Mouse (Mus musculus) right cerebral cortex, postnatal 25 days (tissue): ENCODE measurements at regions not wholly inside any gene's neighbourhood (a gene's known extent, or its start where the extent isn't known, plus 50 kb on each side); places are given as distances from the start of the nearest gene placed in this dataset.
A peak's percentile ranks its signal among the peaks of the same experiment; 100 is the strongest.

Experiments used
- DNase-seq: peaks from one replicate; pipeline ENCODE4 v3.0.0; 2022

GRCm38 (mm10) chr4:37034200-37034599 lies 82.7 kb upstream of the Lingo2 start:
- peak; percentile 35 for DNase-seq
